Mouse (Mus musculus): ENCODE data around the gene Sdccag8.

Sdccag8 gene

DNA sequence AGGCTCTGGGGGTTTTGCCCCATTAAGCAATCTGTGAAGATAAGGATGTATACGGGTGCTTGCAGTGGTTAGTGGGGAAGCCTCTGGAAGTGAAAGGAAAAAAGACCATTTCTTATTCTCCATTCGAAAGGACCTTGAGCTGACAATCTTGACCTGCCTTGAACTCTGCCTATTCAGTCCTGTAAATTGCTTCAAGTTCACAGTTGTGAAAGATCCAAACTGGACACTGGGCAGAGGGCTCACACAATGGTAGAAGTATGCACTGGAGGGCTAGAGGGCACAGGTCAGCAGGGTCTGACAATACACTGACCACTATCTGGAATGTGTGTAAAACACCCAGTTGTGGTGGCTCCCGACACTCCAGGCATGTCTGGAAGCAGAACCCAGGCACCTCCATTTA lies 198.3 kb downstream of the Sdccag8 start:
- no peak for DNase-seq (ENCODE audit: low spot score)

GRCm38 (mm10) chr1:177013313-177013712 lies 198.9 kb downstream of the Sdccag8 start:
- no peak for DNase-seq (ENCODE audit: low spot score)

DNA sequence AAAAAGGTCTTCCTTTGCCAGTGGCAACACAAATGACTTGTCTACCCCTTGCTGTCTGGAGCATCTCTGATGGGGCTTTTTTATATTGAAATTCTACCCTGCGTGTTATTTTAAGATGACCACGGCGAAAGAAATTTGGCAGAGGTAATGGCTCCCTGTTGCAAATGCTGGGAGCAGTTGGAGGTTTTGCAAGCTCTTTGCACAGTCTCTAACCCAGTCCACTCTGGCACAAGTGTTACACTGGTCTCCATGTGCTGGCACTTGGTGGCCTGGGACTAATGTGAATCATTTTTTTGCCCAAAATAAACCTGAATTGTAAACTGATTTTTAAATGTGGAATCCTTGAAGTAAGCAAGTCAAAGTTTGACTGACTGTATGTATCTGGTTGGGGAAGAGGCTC lies 199.3 kb downstream of the Sdccag8 start:
- DNase-seq (ENCODE audit: low spot score): no peak

- DNase-seq (ENCODE audit: low spot score): no peak
Observed at GRCm38 (mm10) chr1:177014346-177014745, 199.9 kb downstream of the Sdccag8 start.

GRCm38 (mm10) chr1:177014921-177015439 lies 200.5 kb downstream of the Sdccag8 start:
- DNase-seq (ENCODE audit: low spot score): peak; percentile 71

GRCm38 (mm10) chr1:177015917-177016316 lies 201.5 kb downstream of the Sdccag8 start:
- DNase-seq (ENCODE audit: low spot score): no peak

- no peak for DNase-seq (ENCODE audit: low spot score)
Observed at GRCm38 (mm10) chr1:177016729-177017128, 202.3 kb downstream of the Sdccag8 start.

DNA sequence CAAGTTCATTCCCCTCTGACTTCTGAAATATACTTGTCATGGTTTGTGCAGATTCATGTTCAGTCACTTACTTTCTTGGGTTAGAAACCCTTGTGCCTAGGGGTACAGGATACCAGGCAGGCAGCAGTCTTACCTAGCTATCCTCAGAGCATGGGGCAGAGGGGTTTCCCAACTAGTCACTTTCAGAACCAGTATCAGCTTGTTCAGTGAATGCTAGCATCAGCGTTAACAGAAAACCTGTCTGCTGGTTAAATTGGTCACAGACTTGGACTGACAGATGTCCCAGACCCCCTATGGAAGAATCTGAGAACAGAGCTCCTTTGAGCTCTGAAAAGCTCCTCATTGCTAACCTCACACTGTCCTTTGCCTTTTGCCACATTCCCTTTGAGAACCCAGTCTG lies 204.3 kb downstream of the Sdccag8 start:
- DNase-seq (ENCODE audit: low spot score): no peak

GRCm38 (mm10) chr1:177019668-177020067 lies 205.2 kb downstream of the Sdccag8 start:
- no peak for DNase-seq (ENCODE audit: low spot score)

GRCm38 (mm10) chr1:177022751-177023150 lies 208.3 kb downstream of the Sdccag8 start:
- no peak for DNase-seq (ENCODE audit: low spot score)

- no peak for DNase-seq (ENCODE audit: low spot score)
Observed at GRCm38 (mm10) chr1:177027706-177028105, 213.2 kb downstream of the Sdccag8 start.

- DNase-seq (ENCODE audit: low spot score): no peak
Observed at GRCm38 (mm10) chr1:177029032-177029431, 214.6 kb downstream of the Sdccag8 start.

DNA sequence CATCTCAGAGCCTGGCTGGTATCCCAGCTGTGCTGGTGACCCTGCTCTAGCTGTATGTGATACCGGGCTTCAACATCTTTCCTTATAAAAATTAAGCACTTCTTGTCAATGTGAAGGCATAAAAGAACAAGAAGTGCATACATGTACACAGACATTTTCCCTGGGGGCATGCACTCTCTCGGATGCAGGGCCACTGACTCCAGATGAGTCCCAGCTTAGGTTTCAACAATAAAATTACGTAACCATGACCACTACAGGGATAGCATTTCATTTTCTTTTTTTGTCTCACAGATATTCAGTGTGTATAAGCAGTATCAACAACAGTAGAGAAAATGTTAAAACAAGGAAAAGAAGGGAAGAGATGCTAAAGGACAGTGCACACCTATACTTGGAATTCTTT lies 216.2 kb downstream of the Sdccag8 start:
- no peak for DNase-seq (ENCODE audit: low spot score)

DNA sequence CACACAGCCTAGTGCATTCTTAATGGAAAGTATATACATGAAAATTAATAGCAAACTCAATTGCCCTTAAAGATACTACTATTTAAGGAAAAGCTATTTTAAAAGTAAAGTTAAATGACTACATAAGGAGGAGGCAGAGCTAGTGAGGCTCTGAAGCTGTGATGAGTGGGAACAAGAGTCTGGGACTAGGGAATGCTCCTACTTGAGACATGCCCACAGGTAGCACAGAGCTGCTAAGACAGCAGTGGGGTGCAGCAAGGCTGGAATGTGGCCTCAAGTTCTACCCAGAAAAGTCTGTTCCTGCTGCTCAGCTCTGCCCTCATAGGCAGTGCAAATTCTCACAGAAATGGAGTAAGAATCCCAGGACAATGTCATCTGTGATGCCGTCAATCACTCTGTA lies 216.7 kb downstream of the Sdccag8 start:
- DNase-seq (ENCODE audit: low spot score): no peak

GRCm38 (mm10) chr1:177032233-177032632 lies 217.8 kb downstream of the Sdccag8 start:
- no peak for DNase-seq (ENCODE audit: low spot score)

DNA sequence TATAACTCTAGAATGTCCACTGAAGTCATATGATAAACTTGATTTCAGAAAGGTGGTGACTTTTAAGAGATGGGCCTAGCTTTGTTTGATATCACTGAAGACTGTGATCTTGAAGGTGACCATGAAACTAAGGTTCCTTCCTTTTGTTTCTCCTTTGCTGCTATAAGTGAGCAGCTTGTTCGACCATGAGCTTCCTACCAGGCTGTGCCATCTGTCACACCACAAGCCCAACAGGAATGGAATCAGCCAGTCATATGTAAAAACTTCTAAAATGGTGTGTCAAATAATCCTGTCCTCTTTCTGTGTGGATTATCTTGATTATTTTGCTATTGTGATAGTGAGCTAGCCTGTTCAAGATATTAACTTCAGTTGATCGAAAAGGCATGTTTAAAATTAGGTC lies 221.0 kb downstream of the Sdccag8 start:
- no peak for DNase-seq (ENCODE audit: low spot score)

- DNase-seq (ENCODE audit: low spot score): no peak
Observed at GRCm38 (mm10) chr1:177038383-177038782, 223.9 kb downstream of the Sdccag8 start.

DNA sequence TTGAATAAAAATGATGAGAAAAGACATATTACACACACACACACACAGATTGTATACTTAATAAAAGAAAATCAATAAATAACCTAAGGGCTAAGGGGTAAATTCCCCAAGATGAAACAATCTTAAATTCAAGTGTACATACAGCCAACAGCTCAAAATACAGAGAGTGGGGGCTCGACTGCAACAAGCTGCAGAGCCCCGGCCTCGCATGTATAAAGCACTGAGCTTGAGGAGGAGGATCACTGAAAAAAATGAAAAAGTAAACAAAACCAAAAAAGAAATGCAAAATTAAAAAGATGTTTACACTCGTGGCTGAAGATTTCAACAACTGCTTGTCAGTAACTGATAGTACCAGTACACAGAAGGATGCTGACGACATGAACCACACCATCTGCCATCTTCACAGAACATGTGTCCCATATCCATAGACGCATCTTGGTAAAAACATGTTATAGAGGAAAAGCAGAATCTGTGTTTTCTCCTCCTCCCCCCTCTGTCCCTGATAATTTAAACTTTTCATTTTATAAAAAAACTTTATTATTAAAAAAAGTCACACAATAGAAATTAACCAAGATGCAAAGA lies 224.7 kb downstream of the Sdccag8 start:
- DNase-seq (ENCODE audit: low spot score): no peak

GRCm38 (mm10) chr1:177040058-177040457 lies 225.6 kb downstream of the Sdccag8 start:
- no peak for DNase-seq (ENCODE audit: low spot score)

DNA sequence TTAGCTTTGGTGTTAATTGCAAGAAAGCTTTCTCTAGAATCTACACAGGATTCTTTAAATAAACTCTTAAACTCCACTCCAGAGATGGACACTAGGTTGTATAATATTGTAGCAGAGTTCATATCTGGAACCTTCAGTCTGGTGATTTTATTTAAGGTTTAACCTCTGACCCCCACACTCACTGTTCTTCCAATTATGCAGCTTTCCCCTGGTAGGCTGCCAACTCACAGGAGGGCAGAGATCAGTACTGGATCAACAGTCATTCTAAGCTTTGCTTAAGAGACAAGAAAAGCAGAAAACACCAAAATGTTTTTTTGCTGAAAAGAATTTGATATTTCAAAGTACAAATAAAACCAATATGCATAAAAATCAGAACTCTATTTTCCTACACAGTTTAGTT lies 231.4 kb downstream of the Sdccag8 start:
- peak; percentile 30 for DNase-seq (ENCODE audit: low spot score)

GRCm38 (mm10) chr1:177046963-177047362 lies 232.5 kb downstream of the Sdccag8 start:
- no peak for DNase-seq (ENCODE audit: low spot score)

- DNase-seq (ENCODE audit: low spot score): no peak
Observed at GRCm38 (mm10) chr1:177048773-177049172, 234.3 kb downstream of the Sdccag8 start.

DNA sequence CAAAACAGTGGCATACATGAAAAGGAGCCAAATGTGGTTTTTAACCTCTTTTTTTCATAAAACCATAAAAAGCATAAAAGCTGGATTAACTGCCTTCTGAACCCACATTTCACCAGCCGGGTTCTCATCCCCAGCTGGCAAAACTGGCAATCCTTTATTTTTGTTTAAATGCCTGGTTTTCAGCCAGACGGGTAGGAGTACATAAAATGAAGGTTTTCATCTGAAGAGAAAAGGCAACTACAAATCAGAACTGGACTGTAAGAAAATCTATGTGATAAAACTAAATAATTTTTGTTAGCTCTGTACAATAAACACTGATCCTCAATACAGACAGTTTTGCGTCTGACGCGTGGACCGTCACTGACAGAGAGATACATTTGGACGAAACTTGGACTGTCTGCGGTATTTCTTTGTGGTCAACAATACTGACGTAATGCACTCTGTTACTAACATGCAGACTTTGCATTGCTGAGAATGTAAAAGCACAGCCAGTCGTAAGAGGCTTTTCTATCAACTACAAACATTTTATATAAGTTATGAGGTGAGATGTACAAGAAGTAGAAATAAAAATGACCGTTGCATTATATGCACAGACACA lies 237.0 kb downstream of the Sdccag8 start:
- no peak for DNase-seq (ENCODE audit: low spot score)

DNA sequence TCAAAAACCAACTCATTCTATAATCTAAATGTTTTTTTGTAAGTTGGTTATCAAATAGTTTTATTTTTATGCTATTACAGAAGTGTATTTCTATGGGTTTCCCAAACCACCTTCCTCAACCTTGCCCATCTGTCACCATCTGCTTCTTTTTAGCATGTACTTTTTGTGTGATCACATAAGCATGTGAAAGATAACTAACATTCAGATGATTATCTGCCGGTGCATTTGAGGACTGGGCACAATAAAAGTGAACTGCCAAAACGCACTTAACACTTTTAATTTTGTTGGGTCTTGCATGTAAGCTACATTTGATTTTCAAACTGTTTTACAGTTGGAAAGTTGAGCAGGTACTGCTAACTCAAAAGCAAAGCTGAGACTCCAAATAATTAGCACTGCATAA lies 240.4 kb downstream of the Sdccag8 start:
- no peak for DNase-seq (ENCODE audit: low spot score)

Data from MN1 (cell line).